Mouse (Mus musculus): ENCODE measurements around the gene Ier5. TPM values are rescaled to one million over a fixed set of nuclear protein-coding genes. Genes with fewer than 3 reads are reported as not detected.

Ier5 gene
- polyA plus RNA-seq (2021; fragmentation: Nextera tagmentation): 2.7 and 4.1 TPM in 2 replicates
- long read RNA-seq, experiment 1, transcript Ier5-201 (1 exons, 3,276 nt): major isoform, 18 of 18 reads
- long read RNA-seq, experiment 1, partial matches to known transcripts: 0 of 18 reads
- long read RNA-seq, experiment 1, other reads (novel, unspliced or antisense): 0 of 18 reads
- long read RNA-seq, experiment 2, transcript Ier5-201 (1 exons, 3,276 nt): major isoform, 27 of 27 reads
- long read RNA-seq, experiment 2, partial matches to known transcripts: 0 of 27 reads
- long read RNA-seq, experiment 2, other reads (novel, unspliced or antisense): 0 of 27 reads

DNA sequence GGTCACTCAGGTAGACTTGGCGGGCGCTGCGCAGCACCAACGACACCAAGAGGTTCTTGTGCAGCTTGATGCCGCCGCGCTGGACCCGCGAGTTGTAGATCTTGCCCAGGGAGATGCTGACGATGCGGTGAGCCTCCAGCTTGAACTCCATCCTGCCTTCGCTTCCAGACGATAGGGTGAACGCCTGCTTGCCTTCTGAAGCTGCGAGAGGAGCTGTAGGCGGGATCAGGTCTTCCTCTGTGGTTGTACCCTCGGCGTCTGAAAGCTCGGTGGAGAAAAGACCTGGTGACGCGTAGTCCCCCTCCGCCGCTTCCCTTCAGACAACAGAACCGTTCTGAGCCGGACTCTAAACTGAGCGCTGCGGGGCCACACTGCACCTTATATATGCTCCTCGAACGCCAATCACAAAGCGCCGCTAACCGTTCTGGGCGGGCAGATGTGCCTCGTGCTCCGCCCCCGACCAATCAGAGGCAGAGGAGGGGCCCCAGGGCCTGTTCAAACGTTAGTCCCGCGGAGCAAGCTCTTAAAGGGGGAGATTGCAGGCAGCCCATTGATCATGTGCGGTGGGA, at the start of gene Ier5:
TSS of gene Ier5 (minus strand) at position 357 of the 569 bp plus-strand sequence.

DNA sequence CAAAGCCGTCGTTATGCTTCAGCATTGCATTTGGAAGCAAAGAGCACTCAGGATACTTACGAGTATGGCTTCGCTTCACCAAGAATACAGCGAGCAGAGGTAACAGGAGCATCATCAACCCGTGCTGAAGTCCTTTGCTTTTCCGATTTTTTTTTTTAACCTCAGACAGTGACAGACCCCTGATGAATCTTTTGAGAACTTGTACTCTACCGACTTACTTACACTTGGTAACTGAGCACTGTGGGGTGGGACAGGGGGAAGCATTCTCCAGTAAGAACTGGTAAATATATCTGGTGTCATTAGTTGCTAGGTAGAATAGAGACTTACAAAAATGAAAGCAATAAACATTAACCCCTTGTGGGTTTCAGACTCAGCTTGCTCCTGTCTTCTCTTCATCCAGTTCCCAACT, 47.1 kb upstream of the Ier5 start, which contains the start of gene Mr1:
TSS of gene Mr1 (minus strand) at position 243 of the 409 bp plus-strand sequence.

Other genes with a start within 250 kb of the Ier5 start
- 19.0 and 22.0 TPM in 2 replicates for gene Cacna1e, start 215.1 kb downstream of the Ier5 start, polyA plus RNA-seq (2021; fragmentation: Nextera tagmentation)
- 2.3 and 3.5 TPM in 2 replicates for gene Mr1, start 47.2 kb upstream of the Ier5 start, polyA plus RNA-seq (2021; fragmentation: Nextera tagmentation)
- 72.3 and 79.9 TPM in 2 replicates for gene Stx6, start 59.1 kb upstream of the Ier5 start, polyA plus RNA-seq (2021; fragmentation: Nextera tagmentation)
- gene BC034090, start 144.8 kb upstream of the Ier5 start, polyA plus RNA-seq (2021; fragmentation: Nextera tagmentation): 1.4 and 2.0 TPM in 2 replicates